Mouse (Mus musculus) urinary bladder, postnatal 25 days (tissue): ENCODE measurements around the gene Vstm5.
"Not testable (repeated sequence)": the region's sequence is repeated elsewhere in the genome, so short reads cannot be mapped to it uniquely, and the experiment has no call there.

ENCODE experiments used
- DNase-seq: peaks from one replicate; pipeline ENCODE4 v3.0.0; 2022; ENCODE audit warnings: low spot score

Gene Vstm5

GRCm38 (mm10) chr9:15261980-15262379 is 23.1 kb downstream of the Vstm5 start:
- DNase-seq, result no peak

- no peak for DNase-seq
Measured at GRCm38 (mm10) chr9:15263487-15263886, 24.6 kb downstream of the Vstm5 start.

- DNase-seq, result no peak
Measured at GRCm38 (mm10) chr9:15273981-15274380, 35.1 kb downstream of the Vstm5 start.

- no peak for DNase-seq
Measured at GRCm38 (mm10) chr9:15276855-15277254, 38.0 kb downstream of the Vstm5 start.

GRCm38 (mm10) chr9:15278343-15278742 is 39.5 kb downstream of the Vstm5 start:
- DNase-seq, result no peak

GRCm38 (mm10) chr9:15279139-15279648 is 40.3 kb downstream of the Vstm5 start:
- no peak for DNase-seq

- DNase-seq, result peak; percentile 85
Measured at GRCm38 (mm10) chr9:15279649-15280490, 41.0 kb downstream of the Vstm5 start, which contains the start of gene Med17. TSS of gene Med17 (minus strand) at chr9:15279931.

- no peak for DNase-seq
Measured at GRCm38 (mm10) chr9:15280491-15280879, 41.6 kb downstream of the Vstm5 start.

- no peak for DNase-seq
Measured at GRCm38 (mm10) chr9:15285443-15285842, 46.6 kb downstream of the Vstm5 start.

GRCm38 (mm10) chr9:15287846-15288245 is 49.0 kb downstream of the Vstm5 start:
- DNase-seq, result no peak

GRCm38 (mm10) chr9:15288402-15288801 is 49.6 kb downstream of the Vstm5 start:
- no peak for DNase-seq

GRCm38 (mm10) chr9:15289251-15289650 is 50.4 kb downstream of the Vstm5 start:
- DNase-seq, result no peak

GRCm38 (mm10) chr9:15297112-15297511 is 58.3 kb downstream of the Vstm5 start:
- no peak for DNase-seq

- DNase-seq, result no peak
Measured at GRCm38 (mm10) chr9:15298451-15298850, 59.6 kb downstream of the Vstm5 start.

GRCm38 (mm10) chr9:15300056-15300455 is 61.2 kb downstream of the Vstm5 start:
- DNase-seq, result no peak

GRCm38 (mm10) chr9:15301399-15301798 is 62.6 kb downstream of the Vstm5 start:
- DNase-seq, result no peak

GRCm38 (mm10) chr9:15302006-15302405 is 63.2 kb downstream of the Vstm5 start:
- not testable (repeated sequence) for DNase-seq

GRCm38 (mm10) chr9:15302881-15303280 is 64.0 kb downstream of the Vstm5 start:
- DNase-seq, result no peak

- peak; percentile 99 for DNase-seq
Measured at GRCm38 (mm10) chr9:15305503-15306397, 66.9 kb downstream of the Vstm5 start, which contains the start of gene Taf1d. TSS of gene Taf1d (plus strand) at chr9:15306214.

GRCm38 (mm10) chr9:15306398-15307119 is 67.7 kb downstream of the Vstm5 start, which contains the start of gene 4931406C07Rik:
TSS of gene 4931406C07Rik (minus strand) at chr9:15306448.
- no peak for DNase-seq

- DNase-seq, result no peak
Measured at GRCm38 (mm10) chr9:15307257-15307656, 68.4 kb downstream of the Vstm5 start.

- no peak for DNase-seq
Measured at GRCm38 (mm10) chr9:15308254-15308653, 69.4 kb downstream of the Vstm5 start.
